In the genomic region with DNA sequence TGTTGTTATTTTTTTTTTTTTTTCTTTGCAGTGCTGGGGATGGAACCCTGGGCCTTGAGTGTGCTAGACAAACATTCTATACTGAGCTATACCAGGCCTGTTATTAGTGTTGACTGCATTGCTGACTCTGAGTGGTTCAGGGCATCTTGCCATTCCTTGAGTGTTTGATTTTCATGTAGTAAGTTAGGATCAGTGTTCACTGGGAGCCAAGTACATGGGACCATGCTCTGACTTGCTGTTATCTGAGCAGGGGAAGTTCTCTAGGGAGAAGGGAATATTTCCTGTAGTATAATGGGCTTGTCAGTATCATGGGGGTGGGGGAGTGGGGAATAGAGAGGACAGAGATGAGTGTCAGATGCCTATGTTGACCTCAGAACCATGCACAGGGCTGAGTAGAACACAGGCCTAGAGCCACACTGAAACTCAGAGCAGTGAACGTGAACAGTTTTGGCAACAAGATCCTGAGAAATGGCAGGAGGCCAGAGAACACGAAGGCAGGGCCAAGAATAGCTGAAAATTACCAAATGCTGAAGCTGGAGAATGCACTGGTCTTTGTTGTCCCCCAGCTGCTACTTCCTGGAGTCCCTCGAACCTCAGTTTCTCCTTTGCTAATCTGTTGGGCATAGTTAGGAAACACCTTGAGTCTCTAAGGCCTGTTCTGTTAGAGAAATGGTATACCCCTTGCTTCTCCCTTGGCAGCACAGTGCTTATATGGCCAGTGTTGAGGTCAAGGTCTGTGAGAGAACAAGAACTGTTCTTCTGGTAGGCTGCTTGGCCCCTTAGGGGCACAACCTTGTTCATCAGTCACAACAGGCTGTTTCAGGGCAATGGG, we compare ENCODE assay signal across 8 mouse cellular contexts. TPM values are rescaled to one million over a fixed set of nuclear protein-coding genes. Genes with fewer than 3 reads are reported as not detected.
DNase-seq lines count a peak whose midpoint lies in the region; ATAC-seq and TF ChIP-seq lines count a peak whose summit lies in the region.

No protein-coding gene starts in this region.

- peak; percentile 62; the same call in 1 of the 2 replicates for ATAC-seq in hindbrain, embryonic 14.5 days (ENCODE audit: low FRiP score)
- ATAC-seq in hindbrain, embryonic 11.5 days (ENCODE audit: low FRiP score), result no peak
- peak; percentile 80 for ATAC-seq in intestine, embryonic 16.5 days
- no peak for ATAC-seq in inflammation-experienced regulatory T-cells, adult 6 months

- H3K27me3 ChIP-seq in hindbrain, embryonic 14.5 days (ENCODE audit: control insufficient read depth, insufficient read depth, low read length), result no peaks in the 10 kb centered on the region
- no peaks in the 10 kb centered on the region for H3K27me3 ChIP-seq in hindbrain, embryonic 11.5 days (ENCODE audit: control insufficient read depth, insufficient read depth, low read length)
- H3K27me3 ChIP-seq in intestine, embryonic 16.5 days (replicated peaks; ENCODE audit: control insufficient read depth, insufficient read depth, low read length), result no peaks in the 10 kb centered on the region

- no peak overlapping the region for H3K9ac ChIP-seq in hindbrain, embryonic 14.5 days
- no peak overlapping the region for H3K9ac ChIP-seq in hindbrain, embryonic 11.5 days (ENCODE audit: low read depth, low read length)
- no peak overlapping the region for H3K9ac ChIP-seq in intestine, embryonic 16.5 days (ENCODE audit: low read depth, low read length)

- H3K4me1 ChIP-seq in hindbrain, embryonic 14.5 days (replicated peaks; ENCODE audit: control insufficient read depth, insufficient read depth, low read length), result peaks cover 20% of the 10 kb centered on the region
- H3K4me1 ChIP-seq in hindbrain, embryonic 11.5 days (replicated peaks; ENCODE audit: control insufficient read depth, insufficient read depth, low read length), result no peaks in the 10 kb centered on the region
- H3K4me1 ChIP-seq in intestine, embryonic 16.5 days (ENCODE audit: control insufficient read depth, insufficient read depth, low read length), result peaks cover 29% of the 10 kb centered on the region

- peaks cover 18% of the 10 kb centered on the region for H3K36me3 ChIP-seq in hindbrain, embryonic 14.5 days (replicated peaks; ENCODE audit: control insufficient read depth, insufficient read depth)
- no peaks in the 10 kb centered on the region; the same call in 1 of the 2 replicates for H3K36me3 ChIP-seq in hindbrain, embryonic 11.5 days (ENCODE audit: control insufficient read depth, insufficient read depth, low read length)
- no peaks in the 10 kb centered on the region for H3K36me3 ChIP-seq in intestine, embryonic 16.5 days (ENCODE audit: control insufficient read depth, insufficient read depth, low read length)

- 54% methylated on average over 3 of the region's 3 CpGs for WGBS in hindbrain, embryonic 14.5 days
- WGBS in hindbrain, embryonic 11.5 days, result 68% methylated on average over 3 of the region's 3 CpGs
- WGBS in intestine, embryonic 16.5 days, result 20% methylated on average over 3 of the region's 3 CpGs

- no peak overlapping the region for H3K27ac ChIP-seq in hindbrain, embryonic 14.5 days
- no peak overlapping the region for H3K27ac ChIP-seq in hindbrain, embryonic 11.5 days (ENCODE audit: low read depth, low read length)
- H3K27ac ChIP-seq in gastrocnemius, adult 2 months, result peak overlapping the region; percentile 80
- peak overlapping the region; percentile 62 for H3K27ac ChIP-seq in intestine, embryonic 16.5 days (ENCODE audit: low read length)

- H3K9me3 ChIP-seq in hindbrain, embryonic 14.5 days (ENCODE audit: control insufficient read depth, low read length), result no peaks in the 10 kb centered on the region
- H3K9me3 ChIP-seq in hindbrain, embryonic 11.5 days (ENCODE audit: control insufficient read depth, low read length), result no peaks in the 10 kb centered on the region
- no peaks in the 10 kb centered on the region for H3K9me3 ChIP-seq in intestine, embryonic 16.5 days (ENCODE audit: control insufficient read depth, low read length)

- H3K4me3 ChIP-seq in hindbrain, embryonic 14.5 days (replicated peaks; ENCODE audit: low read length), result no peak overlapping the region
- no peak overlapping the region for H3K4me3 ChIP-seq in hindbrain, embryonic 11.5 days (ENCODE audit: low read depth, low read length)
- H3K4me3 ChIP-seq in gastrocnemius, adult 2 months, result peak overlapping the region; percentile 7; the same call in 1 of the 2 replicates
- no peak overlapping the region for H3K4me3 ChIP-seq in intestine, embryonic 16.5 days (ENCODE audit: low read length)

- TF ChIP-seq CTCF in gastrocnemius, adult 2 months (IDR thresholded peaks at IDR 0.05), result no peak

- peak; percentile 61 for DNase-seq in hindbrain, embryonic 14.5 days (ENCODE audit: low spot score)
- no peak for DNase-seq in hindbrain, embryonic 11.5 days (ENCODE audit: low spot score)
- peak; percentile 86 for DNase-seq in cerebellum, adult 11 months
- peak; percentile 84 for DNase-seq in gastrocnemius, adult 2 months
- DNase-seq in left cerebral cortex, postnatal 10 days (ENCODE audit: extremely low spot score in 1 of 2, low spot score in 2 of 2), result peak; percentile 64 to 71
- DNase-seq in ovary, postnatal 10 days (ENCODE audit: low spot score), result peak; percentile 60

- H3K4me2 ChIP-seq in hindbrain, embryonic 14.5 days (replicated peaks), result no peak overlapping the region
- no peak overlapping the region for H3K4me2 ChIP-seq in hindbrain, embryonic 11.5 days (replicated peaks; ENCODE audit: low read depth, low read length)
- no peak overlapping the region for H3K4me2 ChIP-seq in intestine, embryonic 16.5 days (ENCODE audit: low read depth, low read length)

- intact Hi-C loops in gastrocnemius, adult 2 months (cut with DNase I), result no loop called here
- intact Hi-C loops in left cerebral cortex, postnatal 10 days (cut with DNase I), result no loop called here

RNA-seq across cellular contexts. Expression of gene Dgkd, which starts 26.6 kb away (rescaled TPM):
- polyA plus RNA-seq in hindbrain, embryonic 14.5 days (2014; fragmentation: Nextera tagmentation; extraction: Ambion mirVana), result 50.8 and 51.5 TPM in 2 replicates
- 28.3 and 30.8 TPM in 2 replicates for polyA plus RNA-seq in hindbrain, embryonic 11.5 days (2014; fragmentation: Nextera tagmentation; extraction: Ambion mirVana)
- total RNA-seq in gastrocnemius, adult 2 months (2021), result 10 to 100 TPM; 31.3 to 32.9 TPM
- 24.0 and 26.9 TPM in 2 replicates for polyA plus RNA-seq in intestine, embryonic 16.5 days (2015; fragmentation: Nextera tagmentation; extraction: Ambion mirVana)
- total RNA-seq in left cerebral cortex, postnatal 10 days (2021), result 100 to 1,000 TPM; 140 to 160 TPM
- polyA plus RNA-seq in inflammation-experienced regulatory T-cells, adult 6 months (2017; shearing (Covaris generic)), result 10 to 100 TPM; 19.3 to 35.5 (median 34.2) TPM

Comparison
In these comparisons a context has a peak if more than half of its experiments do, and no peak if none do; other contexts are left out.
1. ATAC-seq: peak in hindbrain, embryonic 14.5 days (single experiment) and intestine, embryonic 16.5 days (single experiment); none in hindbrain, embryonic 11.5 days (single experiment) and inflammation-experienced regulatory T-cells, adult 6 months (single experiment).
2. H3K27ac ChIP-seq: peak in gastrocnemius, adult 2 months (single experiment) and intestine, embryonic 16.5 days (single experiment); none in hindbrain, embryonic 14.5 days (single experiment) and hindbrain, embryonic 11.5 days (single experiment).